Mouse (Mus musculus) gastrocnemius, postnatal 10 days (tissue): ENCODE results near the gene Gm42906. TPM values are rescaled to one million over a fixed set of nuclear protein-coding genes. Genes with fewer than 3 reads are reported as not detected.

Source experiments
- DNase-seq: peaks from one replicate; pipeline ENCODE4 v3.0.0; 2021; ENCODE audit warnings: mixed read lengths
- total RNA-seq, 2 experiments: library from RNA; stranded (reverse); gene quantifications; 2 replicates each; pipeline ENCODE4 v1.2.3; 2021

Gene Gm42906
- total RNA-seq, 2 experiments from 2014 or later = 3.0 to 3.1 TPM

DNA sequence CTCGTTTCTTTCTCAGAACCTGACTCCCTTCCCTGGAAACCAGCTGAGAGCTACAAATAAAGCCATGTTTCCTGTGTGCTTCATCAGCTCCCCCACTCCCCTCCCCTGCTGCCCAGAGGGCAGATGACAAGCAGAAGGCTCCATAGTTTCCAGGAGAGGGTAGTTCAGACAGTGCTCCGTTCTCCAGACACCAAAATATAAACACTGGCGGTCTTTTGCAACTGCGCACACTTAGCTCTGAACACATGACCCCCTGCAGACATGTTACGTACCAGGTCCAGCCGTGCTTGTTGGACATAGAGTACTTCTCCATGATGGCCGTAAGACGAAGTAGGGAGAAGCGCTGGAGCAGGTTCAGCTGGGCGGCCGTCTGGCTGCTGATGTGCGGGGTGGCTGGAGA lies 367.5 kb downstream of the Gm42906 start:
- DNase-seq = no peak

DNA sequence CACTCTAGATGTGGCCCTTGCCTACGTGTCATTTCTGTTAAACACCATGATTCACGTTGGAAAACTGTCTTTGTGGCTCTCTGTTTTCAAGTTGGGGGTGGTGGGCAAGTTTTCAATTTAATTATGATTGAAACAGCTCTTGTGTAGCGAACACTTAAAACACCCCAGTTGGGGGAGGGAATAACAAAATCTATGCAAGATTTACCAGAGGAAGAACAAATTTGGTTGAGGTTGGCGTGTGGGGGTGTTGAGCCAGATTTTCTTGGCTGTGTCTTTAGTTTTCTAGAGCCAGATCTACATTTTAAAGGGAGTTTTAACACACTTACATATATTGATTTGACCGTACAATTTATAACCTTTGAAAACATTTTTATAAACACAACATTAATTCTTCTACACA lies 368.2 kb downstream of the Gm42906 start:
- DNase-seq = no peak

DNA sequence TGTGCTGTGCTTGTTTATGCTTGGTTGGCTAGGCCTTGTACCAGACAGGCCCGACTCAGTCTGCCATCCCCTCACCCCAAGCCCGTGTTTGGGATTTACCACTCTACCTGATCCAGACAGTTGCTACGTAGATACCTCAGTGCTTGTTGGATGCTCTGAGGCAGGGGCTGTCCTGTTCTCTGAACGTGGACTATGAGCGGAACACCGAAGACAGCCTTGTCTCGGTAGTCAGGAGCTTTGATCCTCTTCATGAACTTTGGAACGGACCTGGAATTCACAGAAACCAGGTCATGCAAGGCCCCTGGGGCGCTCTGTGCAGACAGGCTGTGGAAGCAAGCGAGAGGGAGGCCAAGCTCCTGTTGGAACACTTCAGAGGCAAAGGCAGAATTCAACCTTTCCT lies 368.6 kb downstream of the Gm42906 start:
- DNase-seq = no peak

DNA sequence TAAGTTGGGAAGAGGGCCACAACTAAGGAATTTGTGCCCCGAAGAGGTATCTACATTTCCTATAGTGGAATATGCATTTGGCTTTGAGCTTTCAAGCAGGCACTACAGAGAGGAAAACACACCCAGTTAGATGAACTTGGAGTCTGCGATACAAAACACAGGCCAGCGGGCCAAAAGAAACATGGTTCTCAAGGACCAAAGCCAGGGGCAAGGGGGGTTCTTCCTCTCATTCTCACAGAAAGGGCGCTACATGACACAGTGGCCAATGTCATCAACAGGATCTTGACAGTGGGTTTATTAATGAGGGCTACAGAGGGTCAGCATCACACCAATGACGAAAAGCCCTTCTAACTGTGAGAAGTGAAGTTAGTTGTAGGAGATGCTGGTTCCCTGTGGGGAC lies 370.2 kb downstream of the Gm42906 start:
- no peak for DNase-seq

DNA sequence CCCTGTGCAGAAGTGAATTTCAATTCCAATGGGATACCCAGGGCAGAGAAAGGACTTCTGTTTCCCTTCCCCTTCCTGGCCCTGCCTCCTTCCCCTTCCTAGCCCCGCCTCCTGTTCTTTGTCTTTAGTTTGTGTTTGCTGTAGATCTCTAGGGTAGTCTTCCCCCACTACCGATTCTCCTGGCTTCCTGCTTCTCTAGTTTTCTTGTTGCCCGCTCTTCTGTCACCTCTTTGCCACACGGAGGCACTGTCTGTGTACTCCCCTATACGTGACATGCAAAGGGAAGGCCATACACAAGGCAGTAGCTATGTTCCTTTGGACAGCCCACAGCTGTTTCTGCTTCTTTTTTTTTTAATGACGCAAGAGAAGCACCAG lies 371.1 kb downstream of the Gm42906 start:
- DNase-seq = no peak

DNA sequence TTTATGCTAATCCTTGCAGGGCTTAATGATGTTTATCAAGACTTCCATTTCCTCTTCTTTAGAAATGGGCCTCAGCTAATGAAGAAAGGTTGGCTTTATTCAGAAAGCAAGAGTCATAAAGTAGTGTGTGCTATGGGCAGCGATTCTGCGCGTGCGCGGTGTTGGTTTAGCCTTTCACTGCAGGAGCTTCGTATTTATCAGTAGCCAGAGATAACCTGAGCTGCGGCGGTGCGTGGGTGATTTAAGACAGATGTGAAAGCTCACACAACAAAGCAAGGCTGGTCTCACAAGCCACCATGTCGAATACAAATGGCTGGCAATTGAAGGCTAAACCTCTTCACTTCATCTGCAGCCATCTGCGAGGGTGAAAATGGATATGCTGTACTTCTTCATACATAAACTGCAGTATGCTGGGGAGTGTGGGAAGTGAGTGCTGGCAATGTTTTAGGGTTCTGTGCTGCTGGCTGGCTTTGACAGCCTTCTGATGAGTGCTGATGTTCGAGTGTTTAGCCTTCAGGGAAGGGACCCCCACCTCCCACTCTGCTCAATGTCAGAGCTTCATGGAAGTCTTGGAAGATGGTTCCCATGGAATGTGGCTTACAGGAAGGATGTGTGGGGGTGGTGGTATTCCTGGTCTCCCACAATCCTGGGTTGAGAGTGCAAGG lies 371.6 kb downstream of the Gm42906 start:
- no peak for DNase-seq

DNA sequence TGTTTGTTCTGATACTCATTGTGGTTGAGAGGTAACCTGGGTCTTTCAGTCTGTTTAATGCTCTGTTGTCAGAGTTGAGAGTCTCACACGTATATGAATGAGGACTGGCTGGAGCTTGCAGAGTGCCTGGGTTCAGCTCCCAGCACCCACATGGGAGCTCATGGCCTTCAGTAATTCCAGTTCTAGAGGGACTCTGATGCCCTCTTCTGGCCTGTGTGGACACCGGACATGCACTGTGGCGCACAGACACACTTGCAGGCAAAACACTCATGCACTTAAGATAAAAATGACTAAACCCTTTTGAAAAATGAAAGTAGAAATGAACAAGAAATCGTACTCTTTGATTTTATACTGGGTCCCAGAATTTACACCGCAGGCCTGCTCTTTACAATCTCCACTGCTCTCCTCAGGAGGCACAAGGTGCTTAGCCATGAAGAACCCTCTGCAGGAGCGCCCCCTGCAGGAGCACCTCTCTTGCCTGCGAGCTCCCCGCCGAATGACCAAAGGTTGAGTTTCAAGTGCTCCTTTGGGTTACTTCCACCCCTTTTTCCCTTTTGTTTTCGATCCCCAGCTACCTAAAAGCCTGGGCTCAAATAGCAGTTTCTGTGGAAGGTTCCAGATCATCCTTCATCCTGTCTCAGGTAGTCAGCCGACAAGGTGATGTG lies 372.4 kb downstream of the Gm42906 start:
- no peak for DNase-seq

DNA sequence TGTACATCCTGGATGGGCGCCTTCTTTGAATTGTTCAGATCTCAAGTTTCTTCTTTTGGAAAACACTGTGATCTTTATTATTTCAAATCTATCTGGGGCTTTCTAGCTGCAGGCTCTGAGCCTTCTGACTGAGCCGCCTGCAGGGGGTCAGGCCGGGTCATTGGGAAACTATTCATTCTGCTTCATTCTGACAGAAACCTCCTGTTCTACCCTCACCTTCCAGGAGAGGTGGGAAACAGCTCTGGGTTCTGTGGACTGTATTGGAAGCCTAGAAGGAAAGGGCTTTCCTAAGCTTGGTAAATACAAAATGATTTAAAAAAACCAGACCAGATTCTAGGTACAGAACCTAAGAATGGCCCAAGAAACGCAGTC lies 373.2 kb downstream of the Gm42906 start:
- DNase-seq = no peak

DNA sequence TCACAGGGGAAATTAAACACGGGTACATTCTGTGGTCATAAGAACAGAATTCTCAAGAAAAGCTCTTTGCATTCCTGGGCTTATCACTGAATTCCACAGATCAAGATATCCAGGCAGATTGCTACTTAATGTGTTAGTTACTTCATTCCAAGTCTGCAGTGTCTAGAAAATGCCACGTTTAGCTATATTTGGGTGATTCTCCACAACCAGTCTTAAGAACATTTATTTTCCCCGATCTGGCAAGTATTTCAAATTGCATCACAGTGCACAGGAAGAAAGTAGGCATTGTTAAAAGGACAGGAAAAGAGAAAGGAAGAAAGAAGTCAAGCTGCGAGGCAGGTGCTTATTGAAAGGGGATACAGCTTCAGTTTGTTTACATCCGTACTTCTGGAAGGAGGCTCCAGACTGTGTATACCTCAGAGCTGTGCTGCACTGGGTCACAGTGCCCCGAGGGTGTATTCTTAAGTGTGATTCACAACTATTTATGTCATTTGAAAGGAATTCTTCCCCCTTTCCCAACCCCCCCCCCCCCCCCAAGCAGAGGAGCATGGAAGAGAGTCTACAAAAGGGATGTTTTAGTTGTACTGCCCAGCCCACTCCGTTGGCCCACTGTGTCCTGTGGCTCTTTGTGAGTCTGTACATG lies 373.7 kb downstream of the Gm42906 start:
- no peak for DNase-seq

DNA sequence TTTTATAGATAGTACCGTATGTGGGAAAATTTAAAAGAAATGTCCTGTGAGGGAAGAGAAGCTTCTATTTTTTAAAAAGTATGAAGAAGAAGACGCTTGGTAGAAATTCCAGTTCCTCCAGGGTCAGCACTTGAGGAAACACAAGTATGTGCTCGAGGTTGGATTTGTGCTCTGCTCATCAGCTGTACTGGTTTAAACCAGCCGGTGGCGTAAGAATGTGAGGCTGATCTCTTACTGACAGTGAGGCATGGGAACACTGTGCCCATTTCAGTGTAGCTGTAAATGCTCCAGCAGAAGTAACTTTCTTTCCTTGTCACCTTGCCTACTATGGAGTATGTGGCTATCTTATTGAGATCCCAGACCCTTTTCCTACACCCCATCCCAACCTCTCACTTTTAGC lies 374.8 kb downstream of the Gm42906 start:
- no peak for DNase-seq

DNA sequence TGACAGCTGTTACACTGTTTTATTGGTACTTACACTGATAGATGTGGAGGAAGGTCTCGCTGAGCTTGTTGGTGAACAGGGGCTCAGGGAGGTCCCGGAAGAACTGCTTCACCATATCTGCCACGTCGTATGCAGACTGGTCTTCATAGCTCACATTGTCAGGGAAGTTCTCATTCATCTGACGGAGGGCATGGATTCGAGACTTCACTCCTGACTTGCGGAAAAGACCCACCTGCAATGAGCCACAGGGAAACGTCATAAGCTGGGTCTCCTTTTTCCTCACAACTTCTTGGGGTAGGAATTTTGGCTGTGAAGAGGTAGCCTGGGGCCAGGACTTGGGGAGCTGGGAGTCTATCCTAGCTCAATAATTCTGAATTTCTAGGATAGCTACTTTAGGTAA lies 375.6 kb downstream of the Gm42906 start:
- no peak for DNase-seq

DNA sequence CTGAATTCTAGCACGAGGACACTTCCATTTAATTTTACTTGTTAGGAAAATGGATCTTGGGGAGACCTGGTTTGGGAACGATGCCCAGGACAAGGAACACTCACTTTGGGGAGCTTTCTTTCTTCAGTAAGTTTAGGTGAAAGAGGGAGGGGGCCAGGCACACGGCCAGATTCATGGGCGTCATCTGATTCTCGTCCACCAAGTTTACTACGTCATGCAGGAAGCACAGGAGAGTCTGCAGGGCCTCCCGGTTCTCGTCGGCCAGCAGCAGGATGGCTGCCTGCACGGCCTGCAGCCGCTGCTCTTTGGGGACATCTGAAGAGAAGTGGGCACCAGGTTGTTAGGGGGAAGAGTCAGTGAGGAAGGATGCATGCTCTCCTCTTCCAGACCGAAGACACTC lies 380.5 kb downstream of the Gm42906 start:
- DNase-seq = no peak

DNA sequence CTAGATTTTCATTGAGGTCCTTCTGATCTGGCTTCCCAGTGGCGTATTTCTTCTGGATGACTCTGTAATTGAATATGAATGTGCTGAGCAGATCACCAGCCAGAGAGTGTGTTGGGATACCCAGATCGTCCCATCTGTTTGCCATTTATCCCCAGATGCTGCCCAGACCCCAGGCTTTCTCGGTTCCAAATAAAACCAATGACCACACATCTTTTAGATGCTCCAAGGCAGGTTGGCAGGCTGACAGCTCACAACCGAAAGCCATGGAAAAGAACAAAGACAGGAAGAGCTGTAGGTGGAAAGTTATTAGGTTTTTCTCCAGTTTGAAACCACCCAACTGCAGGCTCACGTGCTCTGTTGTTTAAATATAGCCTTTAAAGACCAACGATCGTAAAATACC lies 381.0 kb downstream of the Gm42906 start:
- peak; percentile 62 for DNase-seq

DNA sequence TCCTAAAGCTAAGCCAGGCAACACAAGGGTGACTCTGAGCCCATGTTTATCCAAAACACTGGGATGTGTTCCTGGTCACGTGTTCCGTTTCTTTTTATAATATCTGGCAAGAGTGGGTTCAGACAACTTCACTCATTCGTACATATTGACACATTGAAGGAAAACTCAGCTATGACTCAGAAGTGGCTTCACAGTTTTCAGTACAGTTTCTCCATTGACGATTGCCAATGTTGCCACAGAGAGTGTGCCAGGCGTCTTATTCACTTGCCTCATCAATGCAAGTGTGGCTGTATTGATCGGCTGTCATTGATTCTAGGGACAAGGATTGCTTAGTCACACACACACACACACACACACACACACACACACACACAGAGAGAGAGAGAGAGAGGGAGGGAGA lies 381.8 kb downstream of the Gm42906 start:
- no peak for DNase-seq

DNA sequence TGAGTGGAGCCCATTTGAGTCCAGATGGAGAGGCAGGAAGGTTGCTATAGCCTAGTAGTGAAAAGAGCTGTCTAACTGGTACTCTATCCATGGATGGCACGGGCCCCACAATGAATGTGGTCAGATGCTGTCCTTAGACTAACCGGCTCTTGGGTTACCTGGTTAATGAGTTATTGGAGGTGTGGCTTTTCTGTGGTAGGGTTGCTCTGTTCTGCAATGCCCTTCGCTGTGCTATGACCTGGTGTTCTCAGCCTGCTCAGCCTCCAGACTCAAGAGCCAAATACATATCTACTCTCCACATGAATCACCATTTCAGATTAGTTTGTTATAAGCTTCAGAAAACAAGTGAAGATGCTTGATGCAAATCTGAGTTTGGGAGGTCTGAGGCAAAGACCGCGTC lies 385.1 kb downstream of the Gm42906 start:
- no peak for DNase-seq

DNA sequence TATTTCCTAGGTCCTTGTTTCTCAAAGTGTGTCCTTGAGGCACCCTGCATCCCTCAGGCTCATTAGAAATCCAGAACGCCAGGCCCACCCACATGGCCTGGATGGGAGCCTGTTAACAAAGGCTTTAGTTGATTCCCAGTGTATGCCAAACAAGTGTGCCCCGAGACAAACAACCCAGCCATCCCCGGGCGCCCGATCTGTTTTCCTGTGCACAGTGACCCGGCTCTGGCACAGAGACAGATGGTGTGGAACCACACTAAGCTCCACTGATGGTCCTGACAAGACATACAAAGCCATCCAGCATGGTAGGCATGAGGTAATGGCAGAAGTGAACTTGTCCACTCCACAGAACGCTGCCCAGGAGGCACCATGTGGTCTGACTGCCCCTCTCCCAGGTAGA lies 390.1 kb downstream of the Gm42906 start:
- DNase-seq = no peak

DNA sequence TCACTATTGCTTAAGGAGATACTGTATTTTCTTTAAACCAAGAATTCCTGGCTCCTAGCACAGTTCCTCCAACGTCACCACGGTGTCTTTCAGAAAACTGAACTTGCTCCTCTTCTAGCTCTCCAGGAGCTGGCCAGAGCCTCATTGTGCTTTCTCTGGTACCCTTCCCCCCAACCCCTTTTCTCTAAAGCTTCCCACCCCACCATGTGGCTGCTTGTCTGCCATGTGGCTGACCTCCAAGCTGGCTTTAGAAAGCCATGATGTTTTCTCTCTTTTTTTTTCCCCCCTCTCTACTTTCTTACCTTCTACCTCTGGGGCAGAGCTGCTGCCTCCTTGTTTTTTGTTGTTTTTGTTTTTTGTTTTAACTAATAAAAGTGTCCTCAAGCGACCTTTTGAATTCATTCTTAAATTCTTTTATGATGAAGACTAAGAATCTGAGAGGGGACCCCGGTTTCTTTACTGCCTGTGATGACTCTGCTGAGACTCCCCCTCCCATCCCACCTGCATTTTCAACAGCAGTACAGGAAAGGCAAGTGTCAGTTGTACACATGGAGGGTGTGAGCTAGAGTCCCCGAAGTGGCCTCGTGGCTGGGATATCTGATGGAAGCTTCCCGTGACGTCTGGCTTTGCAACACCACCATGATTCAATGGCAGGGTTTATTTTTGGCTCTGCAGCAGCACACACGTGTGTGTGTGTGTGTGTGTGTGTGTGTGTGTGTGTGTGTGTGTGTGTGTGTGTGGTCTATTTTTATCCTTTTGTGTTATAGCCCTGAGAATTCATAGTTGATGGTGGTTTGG lies 393.0 kb downstream of the Gm42906 start:
- no peak for DNase-seq

DNA sequence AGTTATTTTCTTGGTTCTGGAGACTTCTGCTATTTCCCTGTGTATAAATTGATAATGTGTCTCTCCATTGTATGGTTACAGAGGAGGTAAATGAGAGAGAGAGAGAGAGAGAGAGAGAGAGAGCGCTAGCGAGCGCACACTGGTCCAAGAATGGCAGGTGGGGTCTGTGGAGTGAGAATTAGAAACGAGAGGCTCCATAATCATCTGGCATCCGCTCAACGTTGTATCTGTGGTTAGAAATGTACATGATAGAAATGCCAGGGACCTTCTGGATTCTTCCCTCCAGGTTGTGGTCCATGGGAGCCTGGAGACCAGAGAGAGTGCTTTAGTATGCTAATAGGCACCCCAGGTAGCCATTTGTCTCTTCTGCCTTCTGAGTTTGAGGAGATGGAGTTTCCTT lies 399.1 kb downstream of the Gm42906 start:
- DNase-seq = no peak

DNA sequence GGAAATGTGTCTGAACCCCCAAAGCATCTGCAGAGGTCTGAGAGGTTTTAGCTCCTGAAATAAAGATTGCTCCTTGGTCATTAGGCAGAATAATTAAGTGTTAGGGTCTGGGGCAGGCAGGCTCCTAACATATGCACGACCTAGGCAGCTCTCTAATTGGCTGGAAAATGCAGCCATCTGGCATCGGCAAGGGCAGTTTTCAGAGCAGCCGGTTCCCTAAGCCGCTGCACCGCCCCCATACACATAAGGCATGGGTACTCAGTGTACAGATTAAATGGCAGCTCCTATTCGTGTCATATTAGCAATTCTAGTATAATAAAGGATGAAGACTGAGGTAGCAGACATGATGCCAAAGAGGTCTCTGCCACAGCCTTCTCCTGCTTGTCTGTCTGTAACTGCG lies 400.8 kb downstream of the Gm42906 start:
- no peak for DNase-seq

DNA sequence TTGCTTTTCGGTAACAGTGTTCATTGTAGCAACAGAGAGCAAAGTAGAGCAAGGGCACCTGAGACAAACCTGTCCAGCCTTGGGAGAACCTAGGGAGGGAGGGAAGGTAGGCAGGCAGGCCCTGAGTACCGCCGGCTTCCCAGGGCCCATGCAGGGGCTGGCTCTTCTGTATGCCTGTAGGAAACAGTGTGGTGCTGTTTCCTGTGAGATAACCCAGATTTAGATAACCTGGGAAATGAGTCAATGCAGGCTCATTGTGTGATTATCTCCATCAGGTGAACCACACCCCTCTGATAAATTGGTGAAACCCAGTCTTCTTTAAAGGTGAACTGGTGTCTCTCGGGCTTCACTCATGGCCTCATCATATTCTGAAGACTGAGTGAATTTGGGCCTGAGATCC lies 401.9 kb downstream of the Gm42906 start:
- DNase-seq = no peak

DNA sequence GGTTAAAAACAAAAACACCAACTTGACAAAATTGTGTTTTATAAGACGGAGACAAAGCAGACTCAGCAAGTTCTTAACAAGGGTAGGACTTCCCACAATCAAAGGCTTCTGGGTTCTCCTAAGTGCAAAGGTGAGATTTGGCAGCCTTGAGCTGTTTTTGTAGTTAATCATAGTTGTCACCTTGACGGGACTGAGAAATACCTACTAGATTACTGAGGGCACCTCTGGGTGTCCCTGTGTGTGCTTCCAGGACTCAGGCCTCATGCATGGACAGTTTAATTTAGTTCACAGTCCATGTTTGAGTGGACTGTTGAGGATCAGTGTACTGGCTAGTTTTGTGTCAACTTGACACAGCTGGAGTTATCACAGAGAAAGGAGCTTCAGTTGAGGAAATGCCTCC lies 403.5 kb downstream of the Gm42906 start:
- no peak for DNase-seq

DNA sequence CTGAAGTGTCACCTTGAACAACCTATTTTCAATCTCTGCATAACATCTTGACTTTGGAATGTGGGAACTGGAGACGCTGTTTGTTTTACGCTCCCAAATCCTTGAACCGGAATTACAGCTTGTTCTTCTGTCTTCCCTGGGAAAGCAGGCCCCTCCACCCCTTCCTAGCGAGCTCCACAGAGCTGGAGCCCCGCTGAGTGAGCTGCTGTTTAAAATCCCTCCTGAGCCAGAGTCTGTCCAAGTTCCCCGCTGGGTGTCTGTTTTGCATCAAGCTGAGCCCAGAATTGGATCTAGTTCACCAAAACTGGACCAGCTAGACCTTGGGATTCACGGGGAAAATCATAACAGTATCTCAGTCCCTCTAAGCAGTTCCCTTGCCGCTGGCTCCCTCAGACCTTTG lies 404.5 kb downstream of the Gm42906 start:
- DNase-seq = no peak

DNA sequence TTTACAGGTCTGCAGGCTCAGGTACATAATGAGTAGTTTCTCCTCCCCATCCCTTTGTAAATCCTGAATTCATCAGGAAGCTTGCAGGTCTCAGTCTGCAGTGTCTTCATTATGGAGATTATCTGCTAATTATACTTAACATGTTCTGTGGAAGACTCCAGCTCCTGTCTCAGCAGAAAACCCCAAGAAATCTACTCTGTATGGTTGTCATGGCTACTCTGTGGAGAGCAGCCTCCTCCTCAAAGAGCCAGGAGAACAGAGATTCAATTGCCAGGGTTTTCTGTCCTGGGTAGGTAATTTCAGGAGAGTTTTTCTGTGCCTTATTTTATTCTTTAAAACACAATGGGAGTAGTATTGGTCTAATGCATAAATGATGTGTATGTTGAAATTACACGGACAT lies 405.0 kb downstream of the Gm42906 start:
- DNase-seq = no peak
